Mouse (Mus musculus) thymus, postnatal 25 days (tissue): ENCODE measurements around the gene Ctdsp1.

Experiments
- DNase-seq: peaks from one replicate; pipeline ENCODE4 v3.0.0; 2022

Gene Ctdsp1

GRCm38 (mm10) chr1:74390924-74391748 is at the start of gene Ctdsp1:
Gene Ctdsp1 (plus strand): TSS chr1:74391509.
- peak; percentile 94 for DNase-seq

GRCm38 (mm10) chr1:74341898-74342297 is 49.4 kb upstream of the Ctdsp1 start:
- no peak for DNase-seq

GRCm38 (mm10) chr1:74342308-74342707 is 49.0 kb upstream of the Ctdsp1 start:
- no peak for DNase-seq

- no peak for DNase-seq
These were observed 48.1 kb upstream of the Ctdsp1 start for GRCm38 (mm10) chr1:74343161-74343560.

- DNase-seq, result no peak
These were observed 47.0 kb upstream of the Ctdsp1 start for GRCm38 (mm10) chr1:74344163-74344916.

GRCm38 (mm10) chr1:74351185-74351769 is 40.0 kb upstream of the Ctdsp1 start:
- no peak for DNase-seq

GRCm38 (mm10) chr1:74352532-74353096 is 38.7 kb upstream of the Ctdsp1 start:
- DNase-seq, result no peak

- DNase-seq, result no peak
These were observed 37.7 kb upstream of the Ctdsp1 start for GRCm38 (mm10) chr1:74353453-74354229.

- DNase-seq, result no peak
These were observed 33.8 kb upstream of the Ctdsp1 start for GRCm38 (mm10) chr1:74357531-74357930.

GRCm38 (mm10) chr1:74359952-74360517 is 31.3 kb upstream of the Ctdsp1 start:
- DNase-seq, result no peak

GRCm38 (mm10) chr1:74361812-74362211 is 29.5 kb upstream of the Ctdsp1 start, which contains the start of gene Catip:
Gene Catip (plus strand): TSS chr1:74362108.
- DNase-seq, result peak; percentile 54

- no peak for DNase-seq
These were observed 28.7 kb upstream of the Ctdsp1 start for GRCm38 (mm10) chr1:74362325-74363229.

GRCm38 (mm10) chr1:74363437-74363836 is 27.9 kb upstream of the Ctdsp1 start:
- no peak for DNase-seq

- DNase-seq, result no peak
These were observed 27.0 kb upstream of the Ctdsp1 start for GRCm38 (mm10) chr1:74364270-74364669.

GRCm38 (mm10) chr1:74367886-74368645 is 23.2 kb upstream of the Ctdsp1 start:
- peak; percentile 18 for DNase-seq

GRCm38 (mm10) chr1:74370040-74370439 is 21.3 kb upstream of the Ctdsp1 start:
- no peak for DNase-seq

- DNase-seq, result no peak
These were observed 17.9 kb upstream of the Ctdsp1 start for GRCm38 (mm10) chr1:74373372-74373771.

- DNase-seq, result no peak
These were observed 16.3 kb upstream of the Ctdsp1 start, which contains the start of gene Slc11a1 for GRCm38 (mm10) chr1:74374980-74375379. Gene Slc11a1 (plus strand): TSS chr1:74375195.

GRCm38 (mm10) chr1:74375561-74375960 is 15.7 kb upstream of the Ctdsp1 start:
- DNase-seq, result no peak

- no peak for DNase-seq
These were observed 14.9 kb upstream of the Ctdsp1 start for GRCm38 (mm10) chr1:74376396-74376795.
